Mouse (Mus musculus) limb, embryonic 11.5 days (tissue): ENCODE data around the gene G6pc. TPM values are rescaled to one million over a fixed set of nuclear protein-coding genes. Genes with fewer than 3 reads are reported as not detected.
"Not testable (repeated sequence)": the region's sequence is repeated elsewhere in the genome, so short reads cannot be mapped to it uniquely, and the experiment has no call there.

Experiments used
- ATAC-seq: fragments of 200-750 bp; cut with Nextera tagmentation; 2 replicates; pipeline ENCODE4 v1.8.0; 2017; ENCODE audit warnings: low read depth; ENCODE audit not compliant: insufficient number of reproducible peaks, low FRiP score, low TSS enrichment
- DNase-seq: peaks from one replicate; pipeline ENCODE4 v3.0.0-alpha.2; 2015; ENCODE audit warnings: low spot score
- H3K27ac ChIP-seq: fragments of 300-500 bp; sonication (generic); replicated peaks from 2 replicates; pipeline ENCODE4 v1.5.1; 2014; ENCODE audit warnings: low read depth, mild to moderate bottlenecking, low read length
- H3K27me3 ChIP-seq: fragments of 300-500 bp; sonication (generic); 2 replicates; pipeline ENCODE4 v1.6.1; 2014; ENCODE audit warnings: mild to moderate bottlenecking, low read length, mixed read lengths; ENCODE audit not compliant: control insufficient read depth, insufficient read depth
- H3K36me3 ChIP-seq: fragments of 300-500 bp; sonication (generic); 2 replicates; pipeline ENCODE4 v1.6.1; 2014; ENCODE audit warnings: mild to moderate bottlenecking, low read length, moderate library complexity, mixed read lengths; ENCODE audit not compliant: control insufficient read depth, insufficient read depth
- H3K4me1 ChIP-seq: fragments of 300-500 bp; sonication (generic); 2 replicates; pipeline ENCODE4 v1.6.1; 2014; ENCODE audit warnings: low read length, mixed read lengths; ENCODE audit not compliant: control insufficient read depth, insufficient read depth
- H3K4me2 ChIP-seq: fragments of 300-500 bp; sonication (generic); 2 replicates; pipeline ENCODE4 v1.6.1; 2014; ENCODE audit warnings: low read depth, mild to moderate bottlenecking, moderate library complexity; ENCODE audit not compliant: severe bottlenecking
- H3K4me3 ChIP-seq: fragments of 300-500 bp; sonication (generic); 2 replicates; pipeline ENCODE4 v1.5.1; 2014; ENCODE audit warnings: low read depth, low read length
- H3K9ac ChIP-seq: fragments of 300-500 bp; sonication (generic); 2 replicates; pipeline ENCODE4 v1.6.1; 2014; ENCODE audit warnings: mild to moderate bottlenecking, low read length
- H3K9me3 ChIP-seq: fragments of 300-500 bp; sonication (generic); 2 replicates; pipeline ENCODE4 v1.6.1; 2016; ENCODE audit warnings: low read length; ENCODE audit not compliant: control insufficient read depth
- WGBS: fragments of 180-500 bp; shearing (Covaris S2); extraction: QIAGEN DNeasy Blood & Tissue Kit; methylation state at CpG from one replicate; pipeline ENCODE4 v1.1.7; 2014; 5-methylcytosine and 5-hydroxymethylcytosine counted together
- polyA plus RNA-seq: library from polyadenylated mRNA; unstranded; fragments of >200 nt; fragmentation: Nextera tagmentation; extraction: Ambion mirVana; gene quantifications from 2 replicates; pipeline ENCODE4 v1.2.1, GENCODE M21; 2014

G6pc gene
- polyA plus RNA-seq, 1 experiment from 2014 or later = not detected

- H3K4me1 ChIP-seq = no peaks in the 10 kb centered on the region
- H3K36me3 ChIP-seq = no peaks in the 10 kb centered on the region
- no peak overlapping the region for H3K4me2 ChIP-seq
- no peak for DNase-seq
- no peaks in the 10 kb centered on the region for H3K9me3 ChIP-seq
- no peak overlapping the region for H3K27ac ChIP-seq
- H3K27me3 ChIP-seq = no peaks in the 10 kb centered on the region
- no peak for ATAC-seq
- no peak overlapping the region for H3K9ac ChIP-seq
- 63% methylated on average over 3 of the region's 3 CpGs for WGBS
- H3K4me3 ChIP-seq = no peak overlapping the region
Observed at GRCm38 (mm10) chr11:101360651-101361113, 6.7 kb upstream of the G6pc start.

- no peak overlapping the region for H3K4me3 ChIP-seq
- H3K27ac ChIP-seq = no peak overlapping the region
- H3K9ac ChIP-seq = no peak overlapping the region
- no peaks in the 10 kb centered on the region for H3K4me1 ChIP-seq
- no peak for DNase-seq
- ATAC-seq = no peak
- no peak overlapping the region for H3K4me2 ChIP-seq
- no peaks in the 10 kb centered on the region for H3K9me3 ChIP-seq
- 67% methylated on average over 5 of the region's 5 CpGs for WGBS
- no peaks in the 10 kb centered on the region for H3K27me3 ChIP-seq
- H3K36me3 ChIP-seq = no peaks in the 10 kb centered on the region
Observed at GRCm38 (mm10) chr11:101364531-101364931, 2.8 kb upstream of the G6pc start.

- Histone ChIP-seq H3K27me3 (no peaks in the 10 kb centered on the region), H3K4me3 (no peak overlapping the region), H3K27ac (no peak overlapping the region), H3K4me2 (no peak overlapping the region), H3K9ac (no peak overlapping the region), H3K9me3 (no peaks in the 10 kb centered on the region), H3K36me3 (no peaks in the 10 kb centered on the region), H3K4me1 (no peaks in the 10 kb centered on the region)
- DNase-seq (no peak), ATAC-seq (no peak)
- 82% methylated on average over 5 of the region's 5 CpGs for WGBS
Observed at GRCm38 (mm10) chr11:101370141-101370540, 2.8 kb downstream of the G6pc start.

- H3K27ac ChIP-seq = no peak overlapping the region
- no peaks in the 10 kb centered on the region for H3K27me3 ChIP-seq
- no peaks in the 10 kb centered on the region for H3K4me1 ChIP-seq
- H3K9me3 ChIP-seq = no peaks in the 10 kb centered on the region
- no peak for DNase-seq
- H3K4me2 ChIP-seq = no peak overlapping the region
- 72% methylated on average over 7 of the region's 7 CpGs for WGBS
- no peak for ATAC-seq
- H3K9ac ChIP-seq = no peak overlapping the region
- no peaks in the 10 kb centered on the region for H3K36me3 ChIP-seq
- H3K4me3 ChIP-seq = no peak overlapping the region
Observed at GRCm38 (mm10) chr11:101374421-101374938, 7.1 kb downstream of the G6pc start.

GRCm38 (mm10) chr11:101378196-101378595 is 10.8 kb downstream of the G6pc start:
- not testable (repeated sequence) for H3K27me3 ChIP-seq, H3K9ac ChIP-seq, H3K36me3 ChIP-seq, H3K4me1 ChIP-seq, H3K4me3 ChIP-seq, H3K4me2 ChIP-seq, ATAC-seq, H3K9me3 ChIP-seq, H3K27ac ChIP-seq, DNase-seq
- 90% methylated on average over 6 of the region's 8 CpGs for WGBS

GRCm38 (mm10) chr11:101378926-101379325 is 11.6 kb downstream of the G6pc start:
- no peaks in the 10 kb centered on the region for H3K4me1 ChIP-seq
- no peak overlapping the region for H3K4me2 ChIP-seq
- H3K9ac ChIP-seq = no peak overlapping the region
- ATAC-seq (no peak), DNase-seq (no peak)
- no peak overlapping the region for H3K4me3 ChIP-seq
- H3K27ac ChIP-seq = no peak overlapping the region
- no peaks in the 10 kb centered on the region for H3K27me3 ChIP-seq
- no peaks in the 10 kb centered on the region for H3K36me3 ChIP-seq
- H3K9me3 ChIP-seq = no peaks in the 10 kb centered on the region
- 78% methylated on average over 6 of the region's 6 CpGs for WGBS

GRCm38 (mm10) chr11:101381817-101382216 is 14.5 kb downstream of the G6pc start:
- ATAC-seq (no peak), DNase-seq (no peak)
- 26% methylated on average over 4 of the region's 4 CpGs for WGBS
- H3K4me2 ChIP-seq = no peak overlapping the region
- no peak overlapping the region for H3K9ac ChIP-seq
- H3K9me3 ChIP-seq = no peaks in the 10 kb centered on the region
- no peaks in the 10 kb centered on the region for H3K27me3 ChIP-seq
- no peak overlapping the region for H3K27ac ChIP-seq
- no peaks in the 10 kb centered on the region for H3K36me3 ChIP-seq
- no peak overlapping the region for H3K4me3 ChIP-seq
- no peaks in the 10 kb centered on the region for H3K4me1 ChIP-seq

GRCm38 (mm10) chr11:101395110-101395509 is 27.7 kb downstream of the G6pc start:
- ATAC-seq = no peak
- H3K9ac ChIP-seq = no peak overlapping the region
- 10% methylated on average over 8 of the region's 8 CpGs for WGBS

GRCm38 (mm10) chr11:101415306-101415705 is 47.9 kb downstream of the G6pc start:
- H3K27me3 ChIP-seq = no peaks in the 10 kb centered on the region
- H3K9me3 ChIP-seq = no peaks in the 10 kb centered on the region
- no peak overlapping the region for H3K4me2 ChIP-seq
- no peak overlapping the region for H3K27ac ChIP-seq
- no peak overlapping the region for H3K4me3 ChIP-seq
- no peak overlapping the region for H3K9ac ChIP-seq
- H3K4me1 ChIP-seq = no peaks in the 10 kb centered on the region
- ATAC-seq (no peak), DNase-seq (no peak)
- peaks cover 15% of the 10 kb centered on the region; the same call in 1 of the 2 replicates for H3K36me3 ChIP-seq
- 90% methylated on average over 2 of the region's 2 CpGs for WGBS

More at GRCm38 (mm10) chr11:101395110-101395509, 27.7 kb downstream of the G6pc start:
- H3K4me3 ChIP-seq = no peak overlapping the region
- no peaks in the 10 kb centered on the region for H3K4me1 ChIP-seq
- no peaks in the 10 kb centered on the region for H3K27me3 ChIP-seq
- H3K36me3 ChIP-seq = no peaks in the 10 kb centered on the region
- no peak overlapping the region for H3K4me2 ChIP-seq
- no peaks in the 10 kb centered on the region for H3K9me3 ChIP-seq
- DNase-seq = peak; percentile 82
- H3K27ac ChIP-seq = no peak overlapping the region
